Mouse (Mus musculus): ENCODE measurements around the gene Cbfb.
"Not testable (repeated sequence)": the region's sequence is repeated elsewhere in the genome, so short reads cannot be mapped to it uniquely, and the experiment has no call there.

The Cbfb gene

DNA sequence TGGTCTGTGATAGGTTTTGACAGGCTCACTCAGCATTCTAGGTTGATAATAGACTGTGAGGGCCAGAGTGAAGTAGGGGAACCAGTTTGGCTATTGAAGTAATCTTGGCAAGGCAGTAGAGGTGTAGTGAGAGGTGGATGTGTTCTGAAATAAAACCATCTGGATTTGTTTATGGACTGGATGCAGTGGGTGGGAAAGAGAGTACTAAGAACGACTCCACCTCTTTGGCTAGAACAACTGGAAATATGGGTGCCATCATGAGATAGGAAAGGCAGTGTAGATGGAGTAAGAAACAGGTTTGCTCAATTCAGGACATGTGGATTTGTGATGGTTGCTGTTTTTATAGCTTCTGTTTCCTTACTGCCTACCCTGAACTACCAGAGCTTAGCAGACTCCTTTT is 11.7 kb downstream of the Cbfb start:
- DNase-seq (ENCODE audit: low spot score): no peak

DNA sequence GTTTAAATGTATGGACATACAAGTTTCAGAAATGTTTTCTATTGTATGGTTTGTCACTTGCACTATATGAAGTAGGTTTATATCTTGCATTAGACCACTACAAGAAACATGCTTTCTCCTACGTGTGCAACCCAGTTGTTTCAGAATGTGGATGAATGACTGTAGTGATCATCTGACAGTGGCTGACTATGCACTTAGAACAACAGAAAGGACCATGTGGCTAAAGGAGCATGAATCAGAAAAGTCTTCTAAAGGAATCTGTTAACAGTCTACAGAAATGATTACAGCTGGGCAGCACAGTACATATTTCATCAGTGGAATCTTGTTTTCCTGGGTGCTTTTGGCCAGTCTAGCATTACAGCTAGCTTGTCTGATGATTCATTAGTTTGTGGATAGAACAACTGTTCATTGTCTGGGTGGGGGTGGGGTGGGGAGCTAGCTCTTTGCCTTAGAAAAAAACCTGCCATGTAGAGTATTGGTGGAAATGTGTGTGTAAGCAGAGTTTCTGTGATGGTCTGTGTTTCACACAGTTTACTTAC is 16.1 kb downstream of the Cbfb start:
- DNase-seq (ENCODE audit: low spot score): no peak

DNA sequence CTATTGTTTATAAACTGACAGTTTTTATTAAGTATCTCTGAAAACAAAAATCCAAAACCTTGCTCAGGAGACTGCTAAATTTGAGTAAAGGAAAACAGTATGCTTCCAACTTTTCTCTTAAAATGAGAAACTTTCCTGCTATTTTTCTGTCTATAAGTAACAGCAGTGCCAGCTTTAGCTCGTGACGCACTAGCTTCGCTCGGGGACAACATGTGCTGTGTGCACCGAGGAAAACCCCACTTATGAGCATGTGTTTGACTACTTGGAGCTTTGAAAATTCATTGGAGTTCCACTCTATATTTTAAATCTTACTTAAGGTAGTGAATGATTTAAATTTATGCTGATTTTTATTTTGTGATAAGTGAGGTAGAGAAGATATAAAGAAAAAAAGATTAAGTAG is 21.7 kb downstream of the Cbfb start:
- DNase-seq (ENCODE audit: low spot score): no peak

DNA sequence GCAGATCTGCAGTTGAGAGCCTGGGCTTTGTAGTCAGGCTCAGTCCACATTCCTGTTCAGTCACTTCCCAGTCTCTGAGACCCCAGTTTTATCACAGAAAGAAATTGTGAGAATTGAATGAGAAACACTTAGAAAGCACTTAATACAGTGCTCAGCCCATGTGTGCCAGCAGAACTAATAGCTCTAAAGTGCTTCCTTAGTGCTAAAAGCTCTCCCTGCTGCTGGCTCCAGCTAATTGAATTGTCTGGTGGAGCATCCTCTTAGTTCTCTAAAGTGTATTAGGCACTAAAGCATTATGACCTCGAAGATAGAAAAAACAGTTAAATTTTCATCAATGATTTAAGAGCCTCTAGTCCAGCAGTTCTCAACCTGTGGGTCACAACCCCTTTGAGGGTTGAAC is 35.3 kb downstream of the Cbfb start:
- DNase-seq (ENCODE audit: low spot score): no peak

DNA sequence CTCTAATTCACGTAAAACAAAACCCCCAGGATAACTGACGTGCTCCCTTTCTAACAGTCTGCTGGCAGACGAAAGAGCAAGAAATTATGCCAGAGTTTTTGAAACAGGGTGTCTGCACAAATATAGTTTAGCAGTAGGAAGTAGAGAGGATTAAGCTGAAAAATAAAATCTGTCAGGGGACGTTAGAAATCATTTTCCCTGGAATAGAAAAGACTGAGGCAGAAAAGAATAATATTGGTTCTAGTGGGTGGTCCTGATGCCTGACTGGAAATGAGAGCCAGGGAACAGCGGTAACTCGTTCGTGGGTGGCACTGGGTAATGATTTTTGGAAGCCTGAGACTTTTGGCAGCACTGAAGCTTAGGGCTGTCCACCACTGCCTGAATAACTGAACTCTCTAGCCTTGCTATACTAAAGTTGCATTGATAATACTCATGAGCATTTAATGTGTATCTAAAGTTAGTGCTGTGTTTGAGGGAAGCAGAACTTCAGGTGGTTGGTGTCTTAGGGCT is 36.3 kb downstream of the Cbfb start:
- no peak for DNase-seq (ENCODE audit: low spot score)

DNA sequence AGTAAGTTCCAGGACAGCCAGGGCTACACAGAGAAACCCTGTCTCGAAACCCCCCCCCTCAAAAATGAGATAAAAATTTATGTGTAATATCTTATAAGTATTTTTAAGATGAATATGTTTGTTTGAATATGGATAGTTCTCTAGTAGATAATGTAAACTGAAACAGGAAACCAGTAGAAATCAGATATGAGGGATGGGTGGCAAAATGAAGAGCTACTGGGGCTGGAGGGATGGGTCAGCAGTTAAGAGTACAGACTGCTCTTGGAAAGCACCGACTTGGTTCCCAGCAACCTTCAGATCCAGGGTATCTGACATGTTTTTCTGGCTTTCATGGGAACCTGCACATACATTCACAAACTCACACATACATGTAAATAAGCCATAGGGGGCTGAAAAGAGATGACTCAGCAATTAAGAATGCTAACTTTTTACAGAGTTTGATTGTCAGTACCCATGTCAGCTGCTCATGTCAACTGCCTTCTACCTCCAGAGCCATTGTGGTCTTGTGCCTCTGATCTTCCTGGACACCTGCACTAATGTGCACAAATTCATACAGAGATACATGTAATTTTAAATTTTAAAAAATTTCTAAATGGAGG is 37.3 kb downstream of the Cbfb start:
- DNase-seq (ENCODE audit: low spot score): no peak

DNA sequence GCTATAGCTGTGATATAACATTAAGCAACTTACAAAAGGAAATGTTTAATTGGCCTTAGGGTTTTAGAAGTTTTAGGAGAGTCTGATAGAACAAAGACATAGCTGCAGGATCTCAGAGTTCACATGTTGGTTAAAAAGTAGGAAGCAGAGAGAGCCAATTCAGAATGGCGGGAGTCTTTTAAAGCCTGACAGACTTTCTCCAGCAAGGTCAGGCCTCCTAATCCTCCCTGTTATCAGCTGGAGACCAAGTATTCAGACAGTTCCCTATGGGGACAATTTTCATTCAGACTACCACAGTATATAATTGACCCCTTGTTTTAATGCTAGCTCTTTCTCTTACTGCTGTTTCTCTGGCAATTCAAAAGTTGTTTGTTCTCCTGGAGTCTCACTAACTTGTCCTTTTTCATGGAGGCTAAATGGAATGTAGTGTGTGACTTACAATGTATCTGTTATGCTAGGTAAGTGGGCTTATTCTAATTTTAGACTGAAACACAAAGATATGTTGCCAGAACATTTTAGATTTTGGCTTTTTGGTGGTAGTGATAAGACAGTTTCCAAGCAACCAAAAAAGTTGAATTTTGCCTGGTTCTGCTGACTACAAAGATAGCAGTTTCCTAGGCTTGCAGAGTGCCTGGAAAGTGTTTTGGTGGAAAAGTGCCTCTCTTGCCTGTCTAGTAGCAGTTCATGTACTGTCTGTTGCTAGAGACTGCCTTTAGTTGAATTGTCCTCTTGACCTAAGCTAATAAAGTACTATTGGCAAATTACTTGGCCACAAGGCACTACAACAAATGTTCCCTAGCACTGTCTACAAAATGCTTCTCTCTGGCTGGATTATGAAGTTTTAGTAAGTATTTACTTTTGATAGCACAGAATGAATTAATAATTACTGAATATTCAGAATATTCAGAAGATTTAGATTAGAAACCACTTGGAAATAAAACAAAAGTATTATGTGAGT is 39.0 kb downstream of the Cbfb start:
- DNase-seq (ENCODE audit: low spot score): no peak

DNA sequence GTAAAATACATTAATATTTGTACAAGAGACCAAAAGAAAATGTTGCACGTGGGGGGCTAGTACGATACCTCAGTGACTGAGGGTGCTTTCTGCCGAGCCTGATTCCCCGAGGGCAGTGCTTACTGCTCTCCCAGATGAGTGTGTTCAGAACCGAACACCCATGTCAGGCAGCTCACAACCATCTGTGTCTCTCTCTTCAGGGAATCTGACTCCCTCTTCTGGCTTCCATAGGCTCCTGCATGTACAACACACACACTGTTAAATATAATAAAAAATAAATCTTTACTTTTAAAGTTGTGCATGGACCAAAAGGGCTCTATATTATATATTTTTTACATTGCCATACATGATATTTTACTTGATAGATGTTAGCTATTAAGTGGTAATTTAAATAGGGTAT is 43.6 kb downstream of the Cbfb start:
- no peak for DNase-seq (ENCODE audit: low spot score)

DNA sequence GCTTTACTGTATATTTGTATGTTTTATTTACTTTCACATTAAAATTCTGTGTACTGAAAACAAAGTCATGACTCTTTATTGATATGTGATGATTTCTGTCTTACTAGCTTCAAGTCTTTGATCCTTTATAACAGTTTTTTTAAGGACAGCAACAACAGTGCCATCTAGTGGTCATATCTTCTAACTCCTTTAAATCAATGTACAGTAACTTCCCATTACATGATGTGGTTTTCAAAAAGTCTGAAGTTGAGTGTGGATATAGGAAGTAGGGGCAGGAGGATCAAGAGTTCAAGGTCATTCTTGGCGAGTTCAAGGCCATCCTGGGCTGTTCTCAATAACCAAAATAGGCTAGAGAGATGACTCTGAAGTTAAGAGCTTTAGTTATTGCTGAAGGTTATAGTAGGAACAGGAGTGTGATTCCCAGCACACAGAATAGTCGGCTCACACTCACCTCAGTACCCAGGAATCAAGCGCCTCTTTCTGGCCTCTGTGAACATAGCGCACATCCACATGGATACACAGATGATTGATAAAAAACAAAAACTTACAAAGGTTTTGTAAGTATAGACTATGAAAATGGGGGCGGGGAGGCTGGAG is 47.5 kb downstream of the Cbfb start:
- DNase-seq (ENCODE audit: low spot score): peak; percentile 20

DNA sequence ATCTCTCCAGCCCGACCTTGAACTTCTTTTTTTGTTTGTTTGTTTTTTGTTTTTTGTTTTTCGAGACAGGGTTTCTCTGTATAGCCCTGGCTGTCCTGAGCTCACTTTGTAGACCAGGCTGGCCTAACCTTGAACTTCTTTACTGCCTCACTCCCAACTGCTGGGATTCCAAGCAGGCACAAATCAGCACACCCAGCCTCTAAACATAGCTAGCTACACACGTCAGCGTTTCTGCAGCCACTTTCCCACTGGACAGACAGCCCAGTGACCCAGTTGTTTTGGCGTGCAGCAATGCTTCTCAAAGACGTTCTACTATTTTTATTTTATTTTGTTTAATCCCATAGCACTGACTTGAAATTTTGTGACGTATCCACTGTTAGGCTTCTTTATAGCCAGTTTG is 53.4 kb downstream of the Cbfb start:
- DNase-seq (ENCODE audit: low spot score): no peak

DNA sequence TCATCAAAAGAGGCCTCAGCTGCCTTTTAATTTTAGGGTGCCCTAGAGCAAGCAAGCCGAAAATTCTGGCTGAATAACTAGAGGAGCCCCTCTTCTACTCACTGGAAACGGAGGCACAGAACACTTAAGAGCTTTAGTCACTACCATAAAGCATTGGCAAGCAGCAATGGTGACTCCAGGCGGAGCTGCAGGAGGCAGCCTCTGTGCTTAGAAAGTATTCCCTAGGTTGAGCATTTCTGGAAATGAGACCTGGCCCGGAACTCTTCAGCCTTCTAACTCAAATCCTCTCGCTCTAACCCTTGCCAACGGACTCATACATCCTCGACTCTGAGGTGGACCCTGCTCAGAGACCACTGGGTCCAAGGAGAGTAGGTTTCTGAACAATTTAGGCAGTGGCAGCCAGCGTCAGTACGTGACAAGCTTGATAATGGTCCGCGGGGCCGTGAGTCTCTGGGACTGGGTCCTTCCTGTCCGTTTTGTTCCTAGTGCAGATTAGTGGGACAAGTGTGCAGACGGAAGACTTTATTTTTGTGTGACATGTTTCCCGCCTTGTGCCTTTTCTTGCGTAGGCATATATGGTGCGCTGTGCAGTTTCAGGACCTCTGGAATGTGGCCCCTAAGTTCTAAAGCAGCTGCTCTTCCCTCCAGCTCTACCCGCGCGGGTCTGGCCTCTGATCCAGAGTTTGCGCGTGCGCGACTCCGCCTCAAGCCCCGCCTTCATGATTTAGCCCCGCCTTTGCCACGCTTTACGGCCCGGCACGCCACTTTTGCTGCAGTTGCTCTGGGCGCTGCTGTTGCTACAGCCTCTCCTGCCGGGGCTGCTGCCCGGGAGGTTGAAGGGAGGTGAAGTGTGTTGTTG is 54.2 kb downstream of the Cbfb start, which contains the start of gene D230025D16Rik:
D230025D16Rik (plus strand) TSS at position 733 of the 859 bp plus-strand sequence.
- DNase-seq (ENCODE audit: low spot score): peak; percentile 92

DNA sequence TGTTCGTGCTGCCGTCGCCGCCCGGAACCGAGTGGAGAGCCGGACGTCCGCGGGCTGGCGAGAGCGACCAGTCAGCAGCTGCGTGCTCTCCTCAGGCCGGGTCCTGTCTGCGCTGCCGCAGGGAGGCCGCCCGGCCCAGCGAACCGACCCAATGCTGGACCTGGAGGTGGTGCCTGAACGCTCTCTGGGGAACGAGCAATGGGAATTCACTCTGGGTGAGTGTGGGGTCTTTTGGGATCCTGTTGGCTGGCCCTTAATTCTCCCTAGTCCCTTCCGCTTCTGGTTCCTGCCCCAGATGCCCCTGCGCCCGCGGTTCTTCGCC is 54.8 kb downstream of the Cbfb start:
- DNase-seq (ENCODE audit: low spot score): no peak

DNA sequence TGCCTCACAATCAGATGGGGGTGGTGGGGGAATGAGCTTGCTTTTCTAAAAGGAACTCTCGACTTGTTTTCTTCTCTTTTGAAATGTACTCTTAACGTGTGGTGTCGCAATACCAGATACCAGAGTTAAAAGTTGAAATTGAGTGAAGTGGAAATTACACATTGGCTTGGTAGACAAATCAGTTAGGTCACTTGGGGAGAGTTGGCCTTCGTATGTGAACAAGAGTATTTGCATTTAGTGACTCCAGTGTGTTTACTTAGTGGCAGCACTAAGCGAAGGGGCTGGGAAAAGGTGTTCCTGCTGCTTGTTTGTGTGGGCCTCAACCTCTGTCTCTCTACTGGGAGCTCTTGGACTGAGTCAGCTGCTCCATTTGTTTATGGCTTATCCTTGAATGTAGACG is 55.4 kb downstream of the Cbfb start:
- DNase-seq (ENCODE audit: low spot score): no peak

DNA sequence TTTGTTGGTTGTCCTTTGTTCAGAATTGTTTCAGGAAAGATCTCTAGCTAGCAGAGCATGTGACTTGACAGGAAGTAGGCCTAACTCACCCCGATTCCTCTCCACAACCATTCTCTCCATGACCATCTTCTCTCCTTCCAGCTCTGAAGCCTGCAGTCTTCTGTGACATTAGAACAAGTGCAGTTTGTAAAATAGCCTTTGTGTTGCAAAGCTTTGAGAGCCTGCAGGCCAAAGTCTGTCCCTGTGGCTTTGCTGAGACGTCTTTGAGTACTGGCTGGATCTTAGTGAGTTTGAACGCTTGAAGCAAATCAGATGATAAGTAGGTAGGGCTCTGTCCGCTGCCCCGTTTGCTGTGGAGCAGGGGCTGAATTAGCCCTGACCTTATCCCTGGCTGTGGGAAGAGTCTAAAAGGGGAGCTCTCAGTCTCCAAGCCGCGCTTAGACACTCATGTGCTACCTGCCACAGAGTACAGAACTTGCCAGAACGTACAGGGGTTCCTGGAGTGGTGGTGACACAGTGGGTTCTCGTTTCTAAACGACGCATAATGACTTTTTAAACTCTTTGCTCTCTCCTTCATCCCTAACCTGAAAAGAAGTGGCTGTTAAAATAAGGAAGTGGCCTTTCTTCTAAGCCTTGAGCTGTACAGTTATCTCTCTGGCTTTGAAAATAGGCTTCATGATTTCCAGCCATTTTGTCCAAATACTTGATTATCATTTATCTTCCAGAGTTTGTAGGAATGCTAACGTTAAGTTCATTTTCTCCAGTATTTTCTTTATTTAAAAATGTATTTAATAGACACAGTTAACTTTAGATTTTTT is 61.2 kb downstream of the Cbfb start:
- DNase-seq (ENCODE audit: low spot score): no peak

DNA sequence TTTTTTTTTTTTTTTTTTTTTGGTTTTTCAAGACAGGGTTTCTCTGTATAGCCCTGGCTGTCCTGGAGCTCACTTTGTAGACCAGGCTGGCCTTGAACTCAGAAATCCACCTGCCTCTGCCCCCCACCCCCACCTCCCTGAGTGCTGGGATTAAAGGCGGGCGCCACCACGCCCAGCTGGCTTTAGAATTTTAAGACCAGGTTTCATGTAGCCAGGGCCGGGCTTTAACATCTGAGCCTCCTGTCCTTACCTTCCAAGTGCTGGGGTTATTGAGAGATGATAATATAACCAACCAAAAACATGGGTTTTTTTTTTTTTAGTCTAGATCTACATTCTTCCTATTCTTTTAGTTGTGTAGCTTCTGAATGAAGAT is 61.8 kb downstream of the Cbfb start:
- not testable (repeated sequence) for DNase-seq (ENCODE audit: low spot score)

DNA sequence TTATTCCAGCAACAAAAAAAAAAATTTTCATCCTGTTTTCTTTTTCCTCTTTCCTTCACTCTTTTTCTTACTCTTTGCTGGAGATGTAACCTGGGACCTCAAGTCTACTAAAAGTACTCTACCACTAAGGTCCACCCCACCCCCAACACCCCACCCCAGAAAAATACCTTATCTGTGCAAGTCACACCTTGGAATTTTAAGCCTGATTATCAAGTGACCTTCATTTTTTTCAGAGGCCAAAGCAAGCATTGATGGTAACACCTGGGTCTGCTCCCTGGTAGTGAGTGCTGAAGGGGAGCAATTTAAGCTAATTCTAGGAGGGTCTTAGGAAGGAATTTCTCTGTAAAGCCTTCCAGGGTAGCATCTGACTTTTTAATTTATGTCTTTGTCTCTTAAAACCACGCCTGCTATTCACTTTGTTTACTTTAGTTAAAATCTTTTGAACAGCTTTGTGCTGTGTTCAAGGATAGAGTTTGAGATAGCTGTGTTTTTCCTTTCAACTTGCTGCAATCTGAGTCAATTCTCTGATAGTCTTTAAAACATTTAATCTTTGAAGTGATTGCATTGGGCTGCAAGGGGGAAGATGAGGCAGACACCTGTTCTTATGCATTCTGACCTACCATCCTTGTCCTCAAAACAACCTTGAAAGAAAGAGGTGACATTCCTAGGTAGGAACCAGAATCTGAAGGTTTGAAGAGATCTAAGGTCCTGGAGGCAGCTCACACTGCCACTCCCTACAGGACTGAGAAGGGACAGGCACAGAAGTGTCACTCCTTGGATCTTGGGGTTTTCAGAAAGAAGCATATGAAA is 62.9 kb downstream of the Cbfb start:
- DNase-seq (ENCODE audit: low spot score): no peak

DNA sequence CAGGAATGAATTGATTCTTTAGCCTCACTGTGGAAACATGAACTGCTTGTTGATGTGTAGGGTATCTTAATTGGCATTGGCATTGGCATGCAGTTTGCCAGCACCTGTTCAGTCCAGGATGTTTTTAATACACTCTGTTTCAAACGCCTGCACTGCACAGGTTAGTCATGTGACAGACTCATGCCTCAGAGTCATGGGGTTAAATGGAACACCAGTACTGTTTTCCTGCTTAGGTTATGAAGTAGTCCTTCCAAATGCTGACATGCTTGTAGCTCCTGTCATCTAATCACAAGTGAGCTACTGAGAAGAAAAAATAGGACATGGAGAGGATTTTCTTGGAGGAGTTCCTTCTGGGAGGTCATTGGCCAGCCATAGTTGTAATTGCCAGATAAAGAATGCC is 64.7 kb downstream of the Cbfb start:
- DNase-seq (ENCODE audit: low spot score): no peak

DNA sequence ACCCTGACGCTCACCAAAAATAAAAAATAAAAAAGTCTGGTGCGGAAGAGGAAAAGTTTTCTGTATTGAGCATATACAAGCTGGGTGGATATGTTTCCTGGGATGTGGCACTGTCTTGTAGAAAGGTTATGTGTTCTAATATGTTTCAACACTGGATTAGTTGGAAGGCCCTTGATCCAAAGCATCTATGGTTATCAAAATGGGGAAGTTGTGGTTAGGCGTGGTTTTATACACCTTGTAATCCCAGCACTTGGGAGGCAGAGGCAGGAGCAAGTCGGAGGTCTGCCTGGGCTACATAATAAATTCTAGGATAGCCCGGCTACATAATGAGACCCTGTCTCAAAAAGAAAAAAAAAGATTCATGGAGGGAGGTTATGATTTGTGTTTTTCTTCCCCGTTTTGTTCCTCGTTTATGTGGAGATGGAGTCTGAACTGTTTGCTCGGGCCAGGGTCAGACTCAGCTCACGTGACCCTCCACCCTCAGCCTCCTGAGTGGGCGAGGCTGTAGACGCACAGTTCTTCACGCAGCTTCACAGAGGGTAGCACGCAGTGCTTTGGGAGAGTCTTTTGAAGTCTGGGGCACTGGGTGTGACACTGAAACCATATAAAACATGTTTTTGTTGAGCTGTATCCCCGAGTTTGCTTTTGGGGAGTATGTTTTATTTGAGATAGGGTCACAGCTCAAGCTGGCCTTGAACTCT is 67.1 kb downstream of the Cbfb start:
- no peak for DNase-seq (ENCODE audit: low spot score)

DNA sequence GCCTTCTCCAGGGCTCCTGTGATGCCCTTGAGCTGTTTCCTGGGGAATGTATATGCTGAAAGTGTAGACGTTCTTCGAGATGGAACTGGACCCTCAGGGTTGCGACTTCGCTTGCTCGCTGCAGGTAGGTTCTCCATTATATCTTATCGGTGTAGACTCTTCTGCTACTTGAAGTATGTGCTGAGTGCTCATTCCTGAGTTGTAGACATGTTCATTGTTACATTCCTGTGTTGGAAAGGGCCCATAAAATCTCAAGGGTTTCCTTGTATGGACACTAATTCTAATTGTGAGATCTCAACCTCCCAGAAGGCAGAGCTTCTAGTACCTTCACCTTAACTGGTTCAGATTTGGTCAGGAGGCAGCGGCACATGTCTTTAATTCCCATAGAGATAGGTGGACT is 70.5 kb downstream of the Cbfb start:
- DNase-seq (ENCODE audit: low spot score): no peak

DNA sequence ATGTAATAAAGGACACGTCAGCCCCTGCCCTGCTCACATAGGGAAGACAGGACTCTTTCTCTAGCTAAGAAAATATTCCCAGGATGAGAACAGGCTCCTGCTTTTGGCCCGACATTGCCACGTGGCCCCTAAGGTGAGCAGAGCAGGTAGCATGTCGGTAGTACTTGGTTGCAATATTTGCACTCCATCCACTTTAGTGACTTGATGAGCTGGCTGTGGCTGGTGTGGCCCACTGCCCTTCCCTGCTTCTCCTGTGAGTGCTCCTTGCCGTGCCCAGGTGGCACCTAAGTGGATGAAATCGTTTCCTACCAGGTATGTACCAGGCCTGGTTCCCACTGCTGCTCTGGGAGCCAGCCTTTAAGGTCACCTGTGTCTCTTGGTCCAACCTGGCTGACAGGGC is 81.5 kb downstream of the Cbfb start:
- no peak for DNase-seq (ENCODE audit: low spot score)
